Mouse (Mus musculus) liver, embryonic 14 days (tissue): Measurements from ENCODE around the gene Pced1b. TPM values are rescaled to one million over a fixed set of nuclear protein-coding genes. Genes with fewer than 3 reads are reported as not detected.

Experiments
- polyA plus RNA-seq: library from polyadenylated mRNA; depleted of rRNA; stranded (reverse); fragments of >200 nt; gene quantifications from 2 replicates; pipeline ENCODE4 v1.2.3, GENCODE M21; 2012; rRNA removed

Gene Pced1b
- 6.9 and 8.8 TPM in 2 replicates for polyA plus RNA-seq

DNA sequence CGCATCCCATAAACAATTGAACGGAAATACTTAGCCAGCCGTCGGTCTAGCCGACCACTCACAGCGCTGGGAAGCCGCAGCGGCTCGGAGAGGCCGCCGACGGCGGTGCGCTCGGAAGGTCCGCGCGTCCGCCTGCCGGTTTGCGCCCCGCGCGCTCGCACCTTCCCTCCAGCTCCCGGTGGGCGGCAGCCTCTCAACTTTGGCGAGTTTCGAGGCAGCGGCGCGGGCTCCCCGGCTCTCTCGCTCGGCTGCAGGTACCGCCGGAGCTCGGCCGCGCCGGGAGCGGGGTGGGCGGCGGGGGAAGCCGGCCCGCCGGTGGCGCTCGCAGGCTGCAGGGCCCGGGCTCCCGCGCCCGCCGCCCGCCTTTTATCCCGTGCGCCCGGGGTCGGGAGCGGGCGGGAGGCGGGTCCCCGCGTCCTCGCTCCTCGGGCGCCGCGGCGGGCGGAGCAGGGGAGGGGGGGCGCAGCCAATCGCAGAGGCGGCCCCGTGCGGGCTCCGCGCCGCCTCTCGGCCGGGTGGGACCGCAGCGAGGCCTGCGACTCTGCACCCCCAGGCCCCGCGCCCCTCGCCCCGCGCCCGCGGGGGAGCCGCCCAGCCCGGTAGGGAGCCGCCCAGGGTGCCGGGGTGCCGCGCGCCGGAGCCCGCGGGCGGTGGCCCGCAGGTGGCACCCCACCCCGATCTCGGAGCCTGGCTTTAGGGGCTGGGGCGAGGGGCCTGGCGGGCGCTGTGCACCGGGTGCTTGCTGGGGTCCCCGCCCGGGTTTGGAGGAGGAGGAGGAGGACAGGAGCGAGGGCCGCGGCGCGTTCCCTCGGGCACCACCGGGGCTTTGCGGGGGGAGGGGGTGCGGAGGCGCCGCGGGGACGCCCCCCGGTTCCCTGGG, at the start of gene Pced1b, which contains the start of gene Amigo2:
TSS of gene Pced1b (plus strand) at position 197 of the 880 bp plus-strand sequence.
TSS of gene Amigo2 (minus strand) at position 377 of the 880 bp plus-strand sequence.

Other genes with a start within 250 kb of the Pced1b start
- gene Slc38a4, start 191.2 kb upstream of the Pced1b start, polyA plus RNA-seq = 22.4 and 27.7 TPM in 2 replicates
- 0.24 and 0.46 TPM in 2 replicates for gene Amigo2, start 180 bp downstream of the Pced1b start, polyA plus RNA-seq